Mouse (Mus musculus) right cerebral cortex, adult 2 months (tissue): ENCODE data around the gene Vamp1.

Experiments used
- DNase-seq, 2 experiments: peaks; one replicate each; pipeline ENCODE4 v3.0.0; 2021 to 2022; ENCODE audit warnings: low spot score in 2 of 2

Gene Vamp1

GRCm38 (mm10) chr6:125284751-125285150, 69.4 kb downstream of the Vamp1 start:
- no peak for DNase-seq

- DNase-seq: no peak
Observed at GRCm38 (mm10) chr6:125285890-125286289, 70.5 kb downstream of the Vamp1 start, which contains the start of gene Tuba3a. TSS of gene Tuba3a (minus strand) at chr6:125286042.

DNA sequence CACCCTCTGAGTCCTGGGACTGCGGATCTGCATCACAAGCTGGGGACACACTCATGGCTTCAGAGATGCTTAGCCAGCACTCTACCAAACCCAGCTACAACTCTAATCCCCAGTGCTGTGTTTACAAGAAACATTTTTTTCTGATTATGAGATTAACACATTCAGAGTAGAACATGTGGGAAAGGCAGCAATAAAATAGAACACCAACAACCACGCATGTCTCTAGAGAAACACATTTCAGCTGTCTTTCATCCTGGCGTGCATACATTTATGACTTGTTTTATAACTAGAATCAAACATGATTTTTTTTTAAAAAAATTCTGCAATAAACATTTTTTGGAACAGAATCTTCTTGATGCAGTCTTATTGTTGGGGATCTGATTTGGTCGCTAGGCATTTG, 71.6 kb downstream of the Vamp1 start:
- no peak for DNase-seq

DNA sequence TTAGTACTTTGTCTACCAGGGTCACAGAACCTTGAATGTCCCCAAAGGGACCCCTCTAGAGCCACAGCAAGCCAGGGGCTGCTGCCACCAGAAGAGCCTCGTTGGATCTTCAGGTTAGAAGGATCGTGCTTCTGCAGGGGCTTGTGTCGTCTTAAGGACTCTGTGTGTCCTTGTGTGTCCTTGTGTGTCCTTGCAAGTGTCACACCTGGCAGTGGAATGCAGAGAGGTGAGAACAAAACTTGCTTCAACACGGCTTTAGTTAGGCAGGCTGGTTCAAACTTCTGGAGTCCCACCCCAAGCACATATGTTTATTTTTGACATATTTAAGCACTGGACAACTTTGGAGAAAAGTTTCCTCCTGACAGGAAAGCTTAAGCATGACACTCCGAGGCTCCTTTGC, 73.4 kb downstream of the Vamp1 start:
- no peak for DNase-seq

GRCm38 (mm10) chr6:125291329-125291728, 76.0 kb downstream of the Vamp1 start:
- peak; percentile 35 to 41 for DNase-seq

DNA sequence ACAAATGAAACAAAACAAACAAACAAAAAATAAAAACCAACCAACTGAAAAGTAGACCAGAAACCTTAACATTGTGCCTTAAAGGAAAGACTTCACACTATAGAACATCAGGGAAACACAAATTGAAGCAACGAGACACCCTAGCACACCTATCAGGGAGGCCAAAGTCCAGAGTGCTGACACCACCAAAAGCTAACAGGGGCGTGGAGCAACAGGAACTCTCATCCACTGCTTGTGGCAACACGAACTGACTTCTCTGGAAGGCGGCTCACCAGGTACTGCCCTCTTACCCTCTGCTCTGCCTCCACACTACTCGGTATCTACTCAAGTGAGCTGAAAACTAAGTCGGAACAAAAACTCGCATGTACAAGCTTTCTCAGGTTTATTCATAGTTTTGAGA, 76.9 kb downstream of the Vamp1 start:
- DNase-seq: no peak

- no peak for DNase-seq
Observed at GRCm38 (mm10) chr6:125294049-125294448, 78.7 kb downstream of the Vamp1 start.
